Mouse (Mus musculus): ENCODE results near the gene Gmpr2. TPM values are rescaled to one million over a fixed set of nuclear protein-coding genes. Genes with fewer than 3 reads are reported as not detected.

Gene Gmpr2
- polyA plus RNA-seq (2012; rRNA removed) = 29.6 and 35.9 TPM in 2 replicates

DNA sequence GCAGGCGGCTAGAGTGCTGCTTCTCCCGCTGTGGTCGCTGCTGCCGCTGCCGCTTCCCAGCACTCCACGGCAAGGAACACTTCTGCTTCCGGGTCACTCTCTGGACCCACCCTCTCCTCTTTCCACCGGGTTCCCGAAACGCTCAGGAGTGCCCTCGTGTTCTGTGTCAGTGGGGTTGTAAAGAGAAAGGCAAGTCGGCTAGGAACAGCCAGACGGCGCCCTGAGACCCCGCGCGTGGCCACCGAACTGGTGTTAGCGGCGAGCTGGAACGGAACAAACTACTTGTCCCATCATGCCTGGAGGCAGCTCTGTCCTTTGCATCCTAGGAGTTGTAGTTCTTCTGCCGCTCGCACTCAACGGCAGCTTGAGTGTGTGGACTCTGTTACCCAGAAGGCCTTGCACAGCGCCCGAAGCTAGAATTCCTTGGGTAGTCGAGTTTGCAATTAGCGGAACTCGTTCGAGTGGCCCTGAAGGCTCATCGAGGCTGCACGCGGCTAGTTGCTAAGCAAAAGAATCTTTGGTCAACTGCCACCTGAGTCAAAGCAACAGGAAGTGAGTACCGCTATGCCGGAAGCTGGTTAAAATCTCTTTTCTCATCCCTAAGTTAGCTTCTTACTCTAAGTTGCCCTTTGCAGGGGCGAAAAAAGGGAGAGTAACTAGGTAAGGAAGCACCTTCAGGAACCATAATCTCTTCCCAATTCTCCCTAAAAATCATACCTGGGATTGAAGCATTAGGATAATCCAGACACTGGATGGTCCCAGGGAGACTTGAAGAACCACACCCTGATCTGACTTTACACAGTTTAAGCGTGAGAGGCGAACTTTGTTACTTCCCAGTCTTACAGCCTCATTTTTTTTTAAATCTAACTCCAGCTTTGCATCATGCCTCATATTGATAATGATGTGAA is at the start of gene Gmpr2, which contains the start of gene Nedd8:
Gene Gmpr2 (plus strand): TSS at position 109 of the 908 bp plus-strand sequence.
Gene Nedd8 (minus strand): TSS at position 292 of the 908 bp plus-strand sequence.
- Histone ChIP-seq H3K27me3 (ENCODE audit: control insufficient read depth, insufficient read depth, low read length) (no peaks in the 10 kb centered on the region), H3K27ac (ENCODE audit: control insufficient read depth, insufficient read depth, low read depth, low read length) (peak within 1 kb of the TSS; percentile 100), H3K36me3 (ENCODE audit: control insufficient read depth, insufficient read depth, low read length) (peaks cover 6% of the 10 kb centered on the region), H3K4me1 (ENCODE audit: control insufficient read depth, insufficient read depth, low read length) (no peaks in the 10 kb centered on the region; the same call in 1 of the 2 replicates), H3K4me3 (ENCODE audit: control insufficient read depth, low read depth, low read length) (peak within 1 kb of the TSS; percentile 99)
- TF ChIP-seq POLR2A (IDR thresholded peaks at IDR 0.05; ENCODE audit: control insufficient read depth, low read depth, low read length) (peak; percentile 75), CTCF (IDR thresholded peaks at IDR 0.05; ENCODE audit: control insufficient read depth, insufficient read depth, insufficient replicate concordance, low read depth, low read length) (no peak)

DNA sequence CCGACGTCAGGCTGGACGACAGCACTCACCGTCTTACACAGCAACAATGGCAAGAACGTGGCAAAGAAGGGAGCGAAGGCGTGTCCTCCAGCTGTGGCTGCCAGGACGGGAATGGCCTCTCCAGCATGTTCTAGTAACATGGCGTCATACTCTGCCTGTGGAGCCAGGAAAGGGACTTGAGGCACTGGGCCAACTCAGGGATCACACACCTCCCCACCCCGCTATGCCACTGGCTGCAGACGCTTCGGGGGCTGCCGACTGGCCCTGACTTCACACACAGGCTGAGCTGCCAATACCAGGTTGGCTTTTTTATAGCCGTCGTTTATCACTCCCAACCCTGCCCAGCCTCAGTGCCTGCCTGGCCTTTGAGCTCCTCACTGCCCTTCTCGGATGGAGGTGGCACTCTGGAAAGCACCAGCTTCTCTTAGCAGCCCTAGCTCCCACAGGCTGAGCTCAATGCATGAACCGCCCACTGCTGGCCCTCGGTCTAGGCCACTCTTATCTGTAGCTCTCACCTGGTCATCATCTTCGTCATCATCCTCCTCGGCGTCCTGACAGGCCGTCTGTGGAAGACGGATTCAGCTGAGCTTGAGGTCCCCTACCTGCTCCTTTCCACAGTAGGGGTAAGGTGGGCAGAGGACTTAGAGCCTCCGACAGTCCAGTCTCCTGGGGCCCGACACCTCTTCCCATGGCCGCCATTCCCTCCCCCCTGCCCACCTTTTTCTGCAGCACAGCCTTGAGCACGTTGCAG is 43.5 kb upstream of the Gmpr2 start:
- TF ChIP-seq CTCF (IDR thresholded peaks at IDR 0.05; ENCODE audit: control insufficient read depth, insufficient read depth, insufficient replicate concordance, low read depth, low read length) (no peak), POLR2A (IDR thresholded peaks at IDR 0.05; ENCODE audit: control insufficient read depth, low read depth, low read length) (no peak)
- Histone ChIP-seq H3K36me3 (ENCODE audit: control insufficient read depth, insufficient read depth, low read length) (peaks cover 1% of the 10 kb centered on the region), H3K4me3 (ENCODE audit: control insufficient read depth, low read depth, low read length) (no peak overlapping the region), H3K27ac (ENCODE audit: control insufficient read depth, insufficient read depth, low read depth, low read length) (no peak overlapping the region), H3K4me1 (ENCODE audit: control insufficient read depth, insufficient read depth, low read length) (peaks cover 3% of the 10 kb centered on the region; the same call in 1 of the 2 replicates), H3K27me3 (ENCODE audit: control insufficient read depth, insufficient read depth, low read length) (no peaks in the 10 kb centered on the region)

DNA sequence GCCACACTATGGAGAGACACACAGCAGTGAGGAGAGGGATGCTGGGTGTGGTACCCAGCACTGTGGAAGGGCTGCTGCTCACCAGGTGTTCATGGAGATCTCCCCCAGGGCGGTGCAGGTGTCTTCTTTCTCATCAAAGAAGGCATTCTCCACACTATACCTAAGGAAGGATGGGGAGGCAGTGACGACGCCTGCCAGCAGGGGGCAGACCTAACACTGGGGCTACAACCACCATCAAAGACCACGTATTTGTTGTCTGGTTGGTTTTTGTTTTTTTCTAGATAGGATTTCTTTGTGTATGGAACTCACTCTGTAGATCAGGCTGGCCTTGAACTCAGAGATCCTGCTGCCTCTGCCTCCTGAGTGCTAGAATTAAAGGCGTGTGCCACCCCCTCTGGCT is 42.4 kb upstream of the Gmpr2 start:
- TF ChIP-seq POLR2A (IDR thresholded peaks at IDR 0.05; ENCODE audit: control insufficient read depth, low read depth, low read length) = no peak
- TF ChIP-seq CTCF (IDR thresholded peaks at IDR 0.05; ENCODE audit: control insufficient read depth, insufficient read depth, insufficient replicate concordance, low read depth, low read length) = peak; percentile 81; the same call in 1 of the 2 replicates
- H3K27ac ChIP-seq (ENCODE audit: control insufficient read depth, insufficient read depth, low read depth, low read length) = no peak overlapping the region
- H3K27me3 ChIP-seq (ENCODE audit: control insufficient read depth, insufficient read depth, low read length) = no peaks in the 10 kb centered on the region
- peaks cover 1% of the 10 kb centered on the region for H3K36me3 ChIP-seq (ENCODE audit: control insufficient read depth, insufficient read depth, low read length)
- H3K4me1 ChIP-seq (ENCODE audit: control insufficient read depth, insufficient read depth, low read length) = peaks cover 3% of the 10 kb centered on the region; the same call in 1 of the 2 replicates
- no peak overlapping the region for H3K4me3 ChIP-seq (ENCODE audit: control insufficient read depth, low read depth, low read length)

DNA sequence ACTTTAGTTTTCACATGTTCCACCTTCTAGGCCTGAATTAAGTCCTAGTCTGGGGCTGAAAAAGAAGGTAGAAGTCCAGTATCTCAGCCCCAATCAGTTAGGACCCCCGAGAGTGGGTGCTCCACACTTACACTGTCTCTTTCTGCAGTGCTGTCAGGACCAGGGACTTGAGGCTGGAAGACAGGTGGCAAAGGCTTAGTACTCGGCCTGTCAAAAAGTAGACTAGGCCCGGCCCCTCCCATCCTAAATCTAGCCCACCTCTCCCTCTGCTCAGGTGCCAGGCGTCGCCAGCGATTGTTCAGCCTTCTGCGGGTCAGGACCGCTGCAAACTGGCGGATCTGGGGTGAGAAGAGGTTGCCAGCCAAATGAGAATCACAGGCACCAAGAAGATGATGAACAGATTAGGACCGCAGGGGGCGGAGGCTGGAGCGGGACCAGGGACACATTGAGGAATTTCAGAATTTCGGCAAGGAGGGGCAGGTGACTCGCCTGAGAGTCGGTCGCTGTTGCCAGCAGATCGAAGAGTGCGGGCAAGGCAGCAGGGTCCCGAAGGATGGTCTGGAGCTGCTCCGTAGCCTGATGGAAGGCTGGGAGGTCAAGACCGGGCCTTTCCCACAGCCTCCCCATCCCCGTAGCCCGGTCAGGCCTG is 36.7 kb upstream of the Gmpr2 start:
- H3K27me3 ChIP-seq (ENCODE audit: control insufficient read depth, insufficient read depth, low read length) = no peaks in the 10 kb centered on the region
- H3K4me3 ChIP-seq (ENCODE audit: control insufficient read depth, low read depth, low read length) = peak overlapping the region; percentile 95
- H3K36me3 ChIP-seq (ENCODE audit: control insufficient read depth, insufficient read depth, low read length) = peaks cover 4% of the 10 kb centered on the region
- TF ChIP-seq POLR2A (IDR thresholded peaks at IDR 0.05; ENCODE audit: control insufficient read depth, low read depth, low read length) = no peak
- TF ChIP-seq CTCF (IDR thresholded peaks at IDR 0.05; ENCODE audit: control insufficient read depth, insufficient read depth, insufficient replicate concordance, low read depth, low read length) = no peak
- H3K4me1 ChIP-seq (ENCODE audit: control insufficient read depth, insufficient read depth, low read length) = peaks cover 6% of the 10 kb centered on the region
- H3K27ac ChIP-seq (ENCODE audit: control insufficient read depth, insufficient read depth, low read depth, low read length) = peak overlapping the region; percentile 55

DNA sequence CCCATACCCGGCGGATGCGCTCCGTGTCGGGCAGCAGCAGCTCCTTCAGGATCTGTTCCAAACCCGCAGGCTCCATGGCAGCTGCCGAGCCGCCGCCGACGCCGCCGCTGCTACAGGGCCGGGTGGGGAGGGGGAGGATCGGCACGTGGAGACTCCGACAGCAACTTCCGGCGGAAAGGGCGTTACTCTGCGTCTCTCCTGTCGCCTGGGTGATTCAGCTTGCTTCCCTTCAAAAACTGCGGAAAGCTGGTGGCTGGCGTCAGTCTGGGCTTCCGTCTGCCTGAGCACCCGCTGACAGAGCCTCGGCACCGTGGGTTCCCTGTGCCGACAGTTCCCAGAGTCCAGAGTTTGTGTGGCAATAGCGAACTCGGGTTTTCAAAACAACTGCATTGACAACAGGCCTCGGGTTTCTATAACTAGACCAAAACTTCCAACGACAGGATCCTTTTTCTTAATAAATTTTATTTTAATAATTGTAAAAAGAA is 36.2 kb upstream of the Gmpr2 start, which contains the start of gene Ipo4:
Gene Ipo4 (minus strand): TSS at position 435 of the 485 bp plus-strand sequence.
- Histone ChIP-seq H3K4me3 (ENCODE audit: control insufficient read depth, low read depth, low read length) (peak within 1 kb of the TSS; percentile 95), H3K27ac (ENCODE audit: control insufficient read depth, insufficient read depth, low read depth, low read length) (peak within 1 kb of the TSS; percentile 73), H3K4me1 (ENCODE audit: control insufficient read depth, insufficient read depth, low read length) (peaks cover 6% of the 10 kb centered on the region), H3K27me3 (ENCODE audit: control insufficient read depth, insufficient read depth, low read length) (no peaks in the 10 kb centered on the region), H3K36me3 (ENCODE audit: control insufficient read depth, insufficient read depth, low read length) (peaks cover 4% of the 10 kb centered on the region)
- TF ChIP-seq POLR2A (IDR thresholded peaks at IDR 0.05; ENCODE audit: control insufficient read depth, low read depth, low read length) (peak; percentile 97), CTCF (IDR thresholded peaks at IDR 0.05; ENCODE audit: control insufficient read depth, insufficient read depth, insufficient replicate concordance, low read depth, low read length) (0 out of 2 replicates have a peak, but pooled peaks have one; percentile 5)

DNA sequence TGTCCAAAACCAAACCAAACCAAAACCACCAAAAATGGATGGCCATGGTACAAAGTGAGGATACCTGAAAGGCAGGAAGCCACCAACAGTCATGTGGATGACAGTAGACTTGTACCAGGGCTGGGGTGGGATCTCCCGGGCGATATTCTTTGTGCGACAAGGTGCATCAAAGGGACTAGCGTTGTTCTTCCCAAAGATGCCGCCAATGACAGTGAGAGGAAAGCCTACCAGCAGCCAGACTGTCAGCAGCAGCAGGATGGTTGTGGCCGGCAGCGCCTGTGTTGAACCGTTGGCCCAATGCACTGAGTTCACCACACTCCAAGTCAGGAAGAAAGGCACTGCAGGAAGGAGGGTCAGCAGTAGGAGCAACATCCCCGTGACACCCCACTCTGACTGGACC is 33.9 kb upstream of the Gmpr2 start, which contains the start of gene Gm49378:
Gene Gm49378 (minus strand): TSS at position 101 of the 400 bp plus-strand sequence.
- peaks cover 5% of the 10 kb centered on the region for H3K36me3 ChIP-seq (ENCODE audit: control insufficient read depth, insufficient read depth, low read length)
- TF ChIP-seq CTCF (IDR thresholded peaks at IDR 0.05; ENCODE audit: control insufficient read depth, insufficient read depth, insufficient replicate concordance, low read depth, low read length) (no peak), POLR2A (IDR thresholded peaks at IDR 0.05; ENCODE audit: control insufficient read depth, low read depth, low read length) (no peak)
- no peaks in the 10 kb centered on the region for H3K27me3 ChIP-seq (ENCODE audit: control insufficient read depth, insufficient read depth, low read length)
- H3K4me3 ChIP-seq (ENCODE audit: control insufficient read depth, low read depth, low read length) = peak within 1 kb of the TSS; percentile 29; the same call in 1 of the 2 replicates
- peaks cover 9% of the 10 kb centered on the region for H3K4me1 ChIP-seq (ENCODE audit: control insufficient read depth, insufficient read depth, low read length)
- no peak within 1 kb of the TSS for H3K27ac ChIP-seq (ENCODE audit: control insufficient read depth, insufficient read depth, low read depth, low read length)

All from testis, adult 2 months (tissue).